Mouse (Mus musculus): ENCODE results near the gene Fbxl20. TPM values are rescaled to one million over a fixed set of nuclear protein-coding genes. Genes with fewer than 3 reads are reported as not detected.
A peak's percentile ranks its signal among the peaks of the same experiment; 100 is the strongest.

Gene Fbxl20
- polyA plus RNA-seq, 1 experiment from 2014 or later: 14.8 TPM

DNA sequence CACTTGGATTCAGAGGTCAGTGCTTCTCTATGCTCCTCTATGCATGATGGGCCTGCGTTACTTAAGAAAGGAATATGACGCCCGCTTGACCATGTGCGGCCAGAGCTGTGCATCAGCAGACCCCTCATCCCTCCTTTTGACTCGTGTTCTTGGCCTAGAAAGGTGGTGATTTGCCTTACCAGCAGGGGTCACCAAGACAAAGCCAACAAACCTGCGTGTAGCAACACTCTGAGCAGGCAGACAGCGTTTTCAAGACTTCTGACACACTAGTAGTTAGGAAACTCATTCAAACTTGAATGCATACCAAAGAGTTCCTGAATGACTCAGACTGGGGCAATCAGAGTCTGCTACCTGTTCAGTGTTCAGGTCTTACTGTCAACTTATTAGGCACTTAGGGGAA, 63.6 kb downstream of the Fbxl20 start:
- Histone ChIP-seq H3K4me3 (no peak overlapping the region), H3K4me2 (no peak overlapping the region), H3K36me3 (peaks cover 48% of the 10 kb centered on the region), H3K4me1 (replicated peaks) (peaks cover 15% of the 10 kb centered on the region), H3K9me3 (replicated peaks) (no peaks in the 10 kb centered on the region), H3K27me3 (replicated peaks) (no peaks in the 10 kb centered on the region), H3K27ac (ENCODE audit: poor library complexity, severe bottlenecking) (no peak overlapping the region), H3K9ac (no peak overlapping the region)
- ATAC-seq (ENCODE audit: insufficient number of reproducible peaks, low FRiP score): no peak
- WGBS: 75% methylated on average over 7 of the region's 7 CpGs

DNA sequence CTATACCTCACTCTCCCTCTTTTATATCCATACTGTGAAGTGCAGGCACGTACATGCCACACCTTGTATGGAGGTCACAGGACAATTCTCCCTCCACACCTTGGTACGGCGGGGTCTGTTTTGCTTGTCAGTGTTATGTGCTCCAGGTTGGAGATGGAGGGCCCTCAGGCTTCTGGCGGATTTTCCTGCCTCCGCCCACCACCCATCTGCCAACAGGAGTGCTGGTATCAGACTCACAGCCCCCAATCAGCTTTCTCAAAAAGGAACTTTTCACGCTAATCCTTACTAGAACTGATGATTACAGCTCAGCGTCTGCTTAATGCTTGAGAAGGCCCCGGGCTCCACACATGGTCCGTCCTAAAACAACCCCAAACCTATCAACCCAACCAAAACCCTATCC, 64.1 kb downstream of the Fbxl20 start:
- peaks cover 15% of the 10 kb centered on the region for H3K4me1 ChIP-seq (replicated peaks)
- no peak overlapping the region for H3K4me3 ChIP-seq
- 86% methylated on average over 9 of the region's 9 CpGs for WGBS
- no peaks in the 10 kb centered on the region; the same call in 1 of the 2 replicates for H3K9me3 ChIP-seq (replicated peaks)
- no peak overlapping the region for H3K27ac ChIP-seq (ENCODE audit: poor library complexity, severe bottlenecking)
- no peak overlapping the region for H3K9ac ChIP-seq
- ATAC-seq (ENCODE audit: insufficient number of reproducible peaks, low FRiP score): no peak
- no peak overlapping the region for H3K4me2 ChIP-seq
- no peaks in the 10 kb centered on the region for H3K27me3 ChIP-seq (replicated peaks)
- peaks cover 46% of the 10 kb centered on the region for H3K36me3 ChIP-seq

DNA sequence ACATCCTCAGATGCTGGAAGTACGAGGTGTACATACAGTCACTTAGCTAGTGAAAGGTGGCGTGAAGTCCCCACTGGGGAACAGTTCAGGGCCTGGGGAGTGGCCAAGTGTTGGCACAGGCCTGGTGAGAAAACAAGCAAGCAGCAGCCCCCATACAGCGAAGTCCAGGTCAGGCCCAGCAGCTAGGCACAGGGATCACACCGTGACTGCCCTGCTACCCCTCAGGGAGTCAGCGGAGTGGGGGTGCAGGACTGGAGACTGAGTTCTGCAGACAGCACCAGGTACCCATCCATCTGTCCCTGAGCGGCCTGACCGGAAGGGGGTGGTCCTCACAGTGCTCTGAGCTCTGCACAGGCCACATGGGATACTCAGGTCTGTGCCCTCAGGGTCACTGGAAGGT, 67.5 kb downstream of the Fbxl20 start:
- Histone ChIP-seq H3K4me1 (replicated peaks) (no peaks in the 10 kb centered on the region), H3K9me3 (replicated peaks) (no peaks in the 10 kb centered on the region; the same call in 1 of the 2 replicates), H3K36me3 (peaks cover 27% of the 10 kb centered on the region; the same call in 1 of the 2 replicates), H3K27ac (ENCODE audit: poor library complexity, severe bottlenecking) (no peak overlapping the region), H3K27me3 (replicated peaks) (no peaks in the 10 kb centered on the region), H3K9ac (no peak overlapping the region), H3K4me2 (no peak overlapping the region), H3K4me3 (no peak overlapping the region)
- 88% methylated on average over 7 of the region's 7 CpGs for WGBS
- ATAC-seq (ENCODE audit: insufficient number of reproducible peaks, low FRiP score): no peak

DNA sequence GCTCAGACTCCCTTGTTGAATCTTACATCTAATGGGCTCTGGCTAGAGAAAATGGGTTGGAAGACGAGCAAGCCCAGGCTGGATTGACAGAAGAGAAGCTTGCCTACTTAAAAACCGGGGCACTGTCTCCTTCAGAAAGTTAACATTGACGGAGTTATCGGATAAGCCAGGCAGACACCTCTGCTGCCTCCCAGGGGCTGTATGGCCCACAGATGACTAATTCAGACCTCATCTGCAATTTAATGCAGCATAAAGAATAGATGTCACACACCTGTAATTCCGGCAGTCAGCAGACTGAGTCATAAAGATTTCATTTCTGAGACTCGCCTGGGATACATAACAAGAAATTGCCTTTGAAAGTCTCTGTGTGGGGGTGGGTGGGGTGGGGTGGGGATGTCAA, 69.8 kb downstream of the Fbxl20 start:
- no peak for ATAC-seq (ENCODE audit: insufficient number of reproducible peaks, low FRiP score)
- 86% methylated on average over 6 of the region's 6 CpGs for WGBS

DNA sequence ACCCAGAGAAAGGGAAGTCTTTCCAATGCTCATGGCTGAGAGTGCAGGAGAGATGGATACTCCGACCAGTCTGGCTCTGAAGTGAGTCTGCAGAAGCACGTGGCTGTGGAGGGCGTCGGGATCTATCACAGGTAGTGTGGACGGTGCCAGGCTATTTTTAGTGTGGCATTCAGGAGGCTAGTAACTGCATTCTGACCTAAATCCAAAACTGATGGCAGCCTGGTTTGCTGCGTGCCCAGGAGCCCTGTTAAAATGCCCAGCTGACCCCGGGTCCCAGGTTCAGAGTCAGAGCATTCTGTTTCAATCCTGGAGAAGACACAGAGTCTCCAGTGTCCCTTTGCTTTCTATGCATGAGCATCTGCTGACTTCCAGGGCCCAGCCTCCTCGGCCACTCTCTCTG, 73.1 kb downstream of the Fbxl20 start:
- Histone ChIP-seq H3K36me3 (peaks cover 7% of the 10 kb centered on the region; the same call in 1 of the 2 replicates), H3K4me2 (no peak overlapping the region), H3K4me1 (replicated peaks) (peaks cover 21% of the 10 kb centered on the region), H3K9me3 (replicated peaks) (no peaks in the 10 kb centered on the region; the same call in 1 of the 2 replicates), H3K27me3 (replicated peaks) (no peaks in the 10 kb centered on the region), H3K27ac (ENCODE audit: poor library complexity, severe bottlenecking) (no peak overlapping the region), H3K9ac (no peak overlapping the region), H3K4me3 (no peak overlapping the region)
- ATAC-seq (ENCODE audit: insufficient number of reproducible peaks, low FRiP score): no peak
- 47% methylated on average over 8 of the region's 8 CpGs for WGBS

More for the DNA sequence above, 69.8 kb downstream of the Fbxl20 start:
- no peaks in the 10 kb centered on the region for H3K27me3 ChIP-seq (replicated peaks)
- H3K4me3 ChIP-seq: no peak overlapping the region
- H3K9me3 ChIP-seq (replicated peaks): no peaks in the 10 kb centered on the region; the same call in 1 of the 2 replicates
- H3K36me3 ChIP-seq: peaks cover 15% of the 10 kb centered on the region; the same call in 1 of the 2 replicates
- peaks cover 15% of the 10 kb centered on the region for H3K4me1 ChIP-seq (replicated peaks)
- H3K27ac ChIP-seq (ENCODE audit: poor library complexity, severe bottlenecking): no peak overlapping the region
- no peak overlapping the region for H3K9ac ChIP-seq
- H3K4me2 ChIP-seq: no peak overlapping the region

DNA sequence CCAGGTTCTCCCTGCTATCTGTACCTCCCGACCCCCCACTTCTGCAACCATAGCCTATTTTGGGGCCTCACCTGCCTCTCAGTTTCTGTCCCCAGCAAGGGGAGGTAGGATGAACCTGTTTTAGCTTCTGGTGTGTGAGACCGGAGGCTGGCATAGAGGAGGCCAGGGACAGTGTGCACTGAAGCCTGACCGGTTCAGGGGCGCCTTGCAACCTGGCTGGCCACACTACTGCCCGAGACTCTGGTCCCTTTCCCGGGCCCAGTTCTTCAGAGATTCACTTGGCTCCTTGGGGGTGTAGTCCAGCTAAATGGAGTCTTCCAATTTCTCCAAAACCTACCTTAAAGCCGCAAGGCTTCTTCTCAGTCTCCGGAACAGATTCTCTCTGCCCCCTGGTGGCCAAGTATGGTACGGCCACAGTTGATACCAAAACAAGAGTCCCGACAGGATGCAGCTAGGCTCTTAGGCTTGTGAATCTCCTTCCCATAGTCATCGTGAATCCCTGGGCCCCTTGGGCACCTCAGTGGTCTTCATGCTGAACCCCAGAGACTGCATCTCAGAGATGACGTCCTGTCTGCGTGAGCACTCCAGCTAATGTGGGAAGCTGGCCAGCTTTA, 74.9 kb downstream of the Fbxl20 start:
- H3K4me2 ChIP-seq: peak overlapping the region; percentile 50
- ATAC-seq (ENCODE audit: insufficient number of reproducible peaks, low FRiP score): peak; percentile 57; the same call in 1 of the 2 replicates
- no peaks in the 10 kb centered on the region for H3K9me3 ChIP-seq (replicated peaks)
- no peak overlapping the region for H3K4me3 ChIP-seq
- no peaks in the 10 kb centered on the region for H3K27me3 ChIP-seq (replicated peaks)
- WGBS: 18% methylated on average over 13 of the region's 13 CpGs
- peaks cover 21% of the 10 kb centered on the region for H3K4me1 ChIP-seq (replicated peaks)
- no peaks in the 10 kb centered on the region for H3K36me3 ChIP-seq
- H3K27ac ChIP-seq (ENCODE audit: poor library complexity, severe bottlenecking): peak overlapping the region; percentile 42; the same call in 1 of the 2 replicates
- 0 out of 2 replicates have a peak overlapping the region, but pooled peaks have one; percentile 20 for H3K9ac ChIP-seq

DNA sequence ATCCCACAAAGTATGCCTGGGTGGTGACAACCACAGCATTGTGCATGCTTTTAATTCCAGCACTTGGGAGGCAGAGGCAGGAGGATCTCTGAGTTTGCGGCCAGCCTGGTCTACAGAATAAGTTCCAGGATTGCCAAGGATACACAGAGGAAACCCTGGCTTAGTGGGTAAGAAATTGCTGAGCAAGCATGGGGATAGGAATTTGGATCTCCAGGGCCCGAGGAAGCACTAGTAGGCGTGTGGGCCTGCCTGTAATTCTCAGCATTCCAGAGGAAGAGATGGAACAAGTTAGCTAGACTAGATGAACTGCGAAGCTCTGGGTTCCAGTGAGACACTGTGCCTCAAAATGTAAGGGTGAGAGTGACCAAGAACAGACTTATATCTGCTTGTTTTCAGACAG, 76.8 kb downstream of the Fbxl20 start:
- H3K4me2 ChIP-seq: no peak overlapping the region
- no peaks in the 10 kb centered on the region for H3K9me3 ChIP-seq (replicated peaks)
- no peak overlapping the region for H3K9ac ChIP-seq
- no peak overlapping the region for H3K4me3 ChIP-seq
- H3K27ac ChIP-seq (ENCODE audit: poor library complexity, severe bottlenecking): no peak overlapping the region
- no peaks in the 10 kb centered on the region for H3K27me3 ChIP-seq (replicated peaks)
- H3K4me1 ChIP-seq (replicated peaks): peaks cover 21% of the 10 kb centered on the region
- no peak for ATAC-seq (ENCODE audit: insufficient number of reproducible peaks, low FRiP score)
- no peaks in the 10 kb centered on the region for H3K36me3 ChIP-seq
- 75% methylated on average over 4 of the region's 4 CpGs for WGBS

DNA sequence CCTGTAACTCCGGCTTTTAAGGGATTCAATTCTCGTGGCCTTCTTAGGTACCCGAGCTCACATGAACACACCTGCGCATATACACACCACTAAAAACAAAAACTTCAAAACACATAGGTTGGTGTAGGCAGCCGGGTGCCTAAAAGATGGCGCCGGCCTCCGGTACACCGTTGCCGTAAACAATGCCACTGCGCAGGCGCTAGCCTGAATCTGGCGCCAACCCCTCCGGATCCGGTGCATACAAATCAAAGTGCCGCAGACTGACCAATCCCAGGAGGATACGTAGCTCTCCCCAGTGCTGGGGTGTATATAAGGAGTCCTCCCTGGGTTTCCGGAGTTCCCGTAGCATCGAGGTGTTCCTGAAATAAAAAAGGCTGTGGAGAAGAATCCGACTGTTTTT, 82.9 kb downstream of the Fbxl20 start:
- H3K9ac ChIP-seq: no peak overlapping the region
- no peaks in the 10 kb centered on the region for H3K36me3 ChIP-seq
- peaks cover 11% of the 10 kb centered on the region for H3K9me3 ChIP-seq (replicated peaks)
- H3K4me3 ChIP-seq: no peak overlapping the region
- WGBS: 89% methylated on average over 21 of the region's 21 CpGs
- H3K27me3 ChIP-seq (replicated peaks): peaks cover 5% of the 10 kb centered on the region; the same call in 1 of the 2 replicates
- H3K4me1 ChIP-seq (replicated peaks): no peaks in the 10 kb centered on the region; the same call in 1 of the 2 replicates
- ATAC-seq (ENCODE audit: insufficient number of reproducible peaks, low FRiP score): no peak
- H3K27ac ChIP-seq (ENCODE audit: poor library complexity, severe bottlenecking): no peak overlapping the region
- H3K4me2 ChIP-seq: no peak overlapping the region

DNA sequence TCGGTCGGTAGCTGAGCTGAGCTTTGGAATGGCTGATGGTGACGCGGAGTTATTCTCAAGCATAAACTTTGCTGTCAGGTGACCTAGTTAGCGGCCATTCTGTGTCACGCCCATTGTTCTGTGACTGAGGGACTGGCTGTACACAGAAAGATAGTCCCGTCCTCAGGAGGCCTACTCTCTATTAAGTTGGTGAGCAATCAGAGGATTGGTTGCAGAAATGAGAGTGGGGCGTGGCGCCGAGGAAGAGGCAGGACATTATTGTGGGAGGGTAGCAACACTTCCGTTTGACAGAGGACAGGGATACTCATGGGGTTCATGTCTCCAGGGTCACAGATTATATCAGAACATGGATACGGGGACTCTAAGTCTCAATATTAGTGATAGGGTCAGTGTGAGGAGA, 84.0 kb downstream of the Fbxl20 start:
- no peak overlapping the region for H3K9ac ChIP-seq
- no peak overlapping the region for H3K4me2 ChIP-seq
- ATAC-seq (ENCODE audit: insufficient number of reproducible peaks, low FRiP score): no peak
- 88% methylated on average over 12 of the region's 12 CpGs for WGBS
- H3K36me3 ChIP-seq: no peaks in the 10 kb centered on the region
- peaks cover 11% of the 10 kb centered on the region for H3K9me3 ChIP-seq (replicated peaks)
- H3K4me3 ChIP-seq: no peak overlapping the region
- no peak overlapping the region for H3K27ac ChIP-seq (ENCODE audit: poor library complexity, severe bottlenecking)
- no peaks in the 10 kb centered on the region; the same call in 1 of the 2 replicates for H3K4me1 ChIP-seq (replicated peaks)
- peaks cover 5% of the 10 kb centered on the region; the same call in 1 of the 2 replicates for H3K27me3 ChIP-seq (replicated peaks)

DNA sequence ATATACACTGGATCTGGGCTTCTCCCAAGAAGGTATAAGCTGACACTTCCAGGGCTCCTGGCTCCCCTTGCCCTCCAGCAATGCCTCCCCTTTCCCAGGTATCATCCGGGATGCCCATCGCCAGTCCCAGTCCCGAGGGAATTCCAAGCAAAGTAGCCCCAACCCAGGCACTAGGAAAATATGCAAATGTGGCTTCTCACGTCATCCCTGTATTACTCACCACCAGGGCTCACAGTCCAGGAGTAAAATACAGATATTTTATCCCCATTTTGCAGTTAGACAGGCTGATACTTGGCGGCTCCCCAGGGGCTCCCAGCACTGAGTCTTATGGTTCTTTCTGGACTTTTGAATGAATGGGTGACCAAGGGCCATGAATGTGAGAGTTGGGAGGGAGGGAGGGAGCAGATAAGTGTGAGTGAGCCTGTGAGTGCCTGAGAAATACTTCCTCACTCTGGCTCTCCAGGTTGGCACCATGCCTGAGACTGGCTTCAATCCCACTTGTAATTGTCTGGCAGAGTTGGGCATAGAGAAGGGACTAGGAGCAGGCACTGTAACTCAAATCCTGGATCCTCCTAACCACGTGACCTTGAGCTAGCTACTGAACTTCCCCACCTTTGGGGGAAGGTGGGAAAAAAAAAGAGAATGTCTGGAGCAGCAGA, 88.2 kb downstream of the Fbxl20 start:
- Histone ChIP-seq H3K4me3 (no peak overlapping the region), H3K27me3 (replicated peaks) (peaks cover 15% of the 10 kb centered on the region), H3K4me1 (replicated peaks) (peaks cover 6% of the 10 kb centered on the region), H3K9me3 (replicated peaks) (peaks cover 5% of the 10 kb centered on the region), H3K4me2 (no peak overlapping the region), H3K9ac (no peak overlapping the region), H3K36me3 (no peaks in the 10 kb centered on the region), H3K27ac (ENCODE audit: poor library complexity, severe bottlenecking) (no peak overlapping the region)
- no peak for ATAC-seq (ENCODE audit: insufficient number of reproducible peaks, low FRiP score)
- 37% methylated on average over 6 of the region's 6 CpGs for WGBS

DNA sequence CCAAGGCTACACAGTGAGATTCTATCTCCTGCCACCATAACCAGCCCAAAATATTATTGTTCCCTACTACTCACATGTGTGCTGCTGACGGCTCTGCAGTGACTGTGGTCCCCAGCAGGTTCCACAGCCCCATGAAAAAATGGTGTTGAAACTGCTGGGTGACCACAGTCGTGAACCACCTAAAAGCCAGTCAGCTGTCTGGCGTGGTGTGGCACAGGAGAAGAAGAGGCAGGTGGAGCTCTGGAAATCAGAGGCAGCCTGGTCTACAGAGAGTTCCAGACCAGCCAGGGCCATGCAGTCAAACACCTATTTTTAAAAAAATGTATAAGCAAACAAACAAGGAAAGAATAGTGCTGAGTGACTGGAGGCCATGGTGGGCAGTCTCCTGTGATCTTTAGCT, 88.8 kb downstream of the Fbxl20 start:
- no peaks in the 10 kb centered on the region for H3K9me3 ChIP-seq (replicated peaks)
- peaks cover 7% of the 10 kb centered on the region for H3K4me1 ChIP-seq (replicated peaks)
- H3K4me3 ChIP-seq: no peak overlapping the region
- no peak overlapping the region for H3K9ac ChIP-seq
- peaks cover 17% of the 10 kb centered on the region for H3K27me3 ChIP-seq (replicated peaks)
- no peaks in the 10 kb centered on the region for H3K36me3 ChIP-seq
- no peak for ATAC-seq (ENCODE audit: insufficient number of reproducible peaks, low FRiP score)
- 71% methylated on average over 3 of the region's 3 CpGs for WGBS
- H3K4me2 ChIP-seq: no peak overlapping the region
- H3K27ac ChIP-seq (ENCODE audit: poor library complexity, severe bottlenecking): no peak overlapping the region
